Comparison of ENCODE assay signal across 11 mouse cellular contexts in genomic region chr17:5098727-5099126, GRCm38 (mm10).
A peak's percentile ranks its signal among the peaks of the same experiment; 100 is the strongest.
DNase-seq lines count a peak whose midpoint lies in the region; ATAC-seq lines count a peak whose summit lies in the region.
"Had no signal": no experiment of that assay in that cellular context is flagged by ENCODE, and none has a peak within 500 bp of the region (broad histone marks: within the 10 kb centered on the region; RNA-seq: fewer than 3 reads in every experiment).

No protein-coding gene starts in this region.

- no peak overlapping the region for H3K9ac ChIP-seq in heart, embryonic 16.5 days (ENCODE audit: low read length)
- H3K9ac ChIP-seq in stomach, embryonic 16.5 days (ENCODE audit: low read length) = no peak overlapping the region

- no peaks in the 10 kb centered on the region for H3K9me3 ChIP-seq in heart, embryonic 16.5 days (replicated peaks; ENCODE audit: control insufficient read depth, low read length)
- H3K9me3 ChIP-seq in stomach, embryonic 16.5 days (replicated peaks; ENCODE audit: control insufficient read depth, low read length) = no peaks in the 10 kb centered on the region

- no peaks in the 10 kb centered on the region for H3K27me3 ChIP-seq in heart, embryonic 16.5 days (ENCODE audit: control insufficient read depth, insufficient read depth, low read length)
- no peaks in the 10 kb centered on the region for H3K27me3 ChIP-seq in stomach, embryonic 16.5 days (ENCODE audit: control insufficient read depth, insufficient read depth, low read length)

- H3K4me3 ChIP-seq in heart, embryonic 16.5 days (ENCODE audit: low read length) = no peak overlapping the region
- H3K4me3 ChIP-seq in stomach, embryonic 16.5 days (replicated peaks; ENCODE audit: low read length) = no peak overlapping the region

- peak; percentile 20; the same call in 1 of the 2 replicates for ATAC-seq in heart, embryonic 16.5 days (replicated peaks; ENCODE audit: extremely low read depth, insufficient read depth, low FRiP score)
- peak; percentile 4; the same call in 1 of the 2 replicates for ATAC-seq in erythroid progenitor cell, adult 5-6 weeks (replicated peaks; ENCODE audit: low FRiP score, poor library complexity, severe bottlenecking)
- ATAC-seq in stomach, embryonic 16.5 days (ENCODE audit: insufficient read depth, low FRiP score) = 0 out of 2 replicates have a peak, but pooled peaks have one; percentile 26
- ATAC-seq: forebrain, embryonic 16.5 days; inflammation-experienced regulatory T-cells, adult 6 months had no signal

- peak overlapping the region; percentile 36 for H3K27ac ChIP-seq in heart, embryonic 16.5 days (ENCODE audit: low read length)
- no peak overlapping the region for H3K27ac ChIP-seq in stomach, embryonic 16.5 days (ENCODE audit: low read length)

- 42% methylated on average over 7 of the region's 7 CpGs for WGBS in heart, embryonic 16.5 days
- WGBS in stomach, embryonic 16.5 days = 69% methylated on average over 7 of the region's 7 CpGs

- peaks cover 34% of the 10 kb centered on the region for H3K4me1 ChIP-seq in heart, embryonic 16.5 days (ENCODE audit: control insufficient read depth, insufficient read depth, low read length)
- H3K4me1 ChIP-seq in stomach, embryonic 16.5 days (ENCODE audit: control insufficient read depth, insufficient read depth, low read length) = peaks cover 38% of the 10 kb centered on the region

- H3K4me2 ChIP-seq in heart, embryonic 16.5 days (ENCODE audit: low read depth, low read length) = peak overlapping the region; percentile 44
- no peak overlapping the region for H3K4me2 ChIP-seq in stomach, embryonic 16.5 days (ENCODE audit: low read depth, low read length)

- no peak for DNase-seq in heart, postnatal 10 days
- DNase-seq in MEL-GATA-1-ER (ENCODE audit: extremely low read depth, low read depth) = peak; percentile 21
- no peak for DNase-seq in adrenal gland, postnatal 25 days
- no peak for DNase-seq in left cerebral cortex, postnatal 14 days (ENCODE audit: low spot score in 2 of 2)
- DNase-seq: cerebellum, adult 11 months; lung, postnatal 10 days had no signal

- intact Hi-C loops in heart, postnatal 10 days (cut with DNase I) = no loop called here
- intact Hi-C loops in left cerebral cortex, postnatal 14 days (cut with DNase I) = no loop called here

- no peaks in the 10 kb centered on the region for H3K36me3 ChIP-seq in heart, embryonic 16.5 days (ENCODE audit: control insufficient read depth, insufficient read depth)
- no peaks in the 10 kb centered on the region for H3K36me3 ChIP-seq in stomach, embryonic 16.5 days (ENCODE audit: control insufficient read depth, insufficient read depth, low read length)
